Mouse (Mus musculus) liver, adult (tissue): ENCODE results near the gene Hmx1.

Source experiments
- GATA4 ChIP-seq: IDR thresholded peaks from 2 replicates; pipeline ENCODE4 v1.6.1; 2014; ENCODE audit warnings: mild to moderate bottlenecking, low read length; ENCODE audit not compliant: insufficient replicate concordance

The Hmx1 gene

GRCm38 (mm10) chr5:35391656-35392333 is 2.9 kb downstream of the Hmx1 start:
- TF ChIP-seq GATA4: no peak

- no peak for TF ChIP-seq GATA4
These were observed 3.4 kb downstream of the Hmx1 start for GRCm38 (mm10) chr5:35392334-35392695.

DNA sequence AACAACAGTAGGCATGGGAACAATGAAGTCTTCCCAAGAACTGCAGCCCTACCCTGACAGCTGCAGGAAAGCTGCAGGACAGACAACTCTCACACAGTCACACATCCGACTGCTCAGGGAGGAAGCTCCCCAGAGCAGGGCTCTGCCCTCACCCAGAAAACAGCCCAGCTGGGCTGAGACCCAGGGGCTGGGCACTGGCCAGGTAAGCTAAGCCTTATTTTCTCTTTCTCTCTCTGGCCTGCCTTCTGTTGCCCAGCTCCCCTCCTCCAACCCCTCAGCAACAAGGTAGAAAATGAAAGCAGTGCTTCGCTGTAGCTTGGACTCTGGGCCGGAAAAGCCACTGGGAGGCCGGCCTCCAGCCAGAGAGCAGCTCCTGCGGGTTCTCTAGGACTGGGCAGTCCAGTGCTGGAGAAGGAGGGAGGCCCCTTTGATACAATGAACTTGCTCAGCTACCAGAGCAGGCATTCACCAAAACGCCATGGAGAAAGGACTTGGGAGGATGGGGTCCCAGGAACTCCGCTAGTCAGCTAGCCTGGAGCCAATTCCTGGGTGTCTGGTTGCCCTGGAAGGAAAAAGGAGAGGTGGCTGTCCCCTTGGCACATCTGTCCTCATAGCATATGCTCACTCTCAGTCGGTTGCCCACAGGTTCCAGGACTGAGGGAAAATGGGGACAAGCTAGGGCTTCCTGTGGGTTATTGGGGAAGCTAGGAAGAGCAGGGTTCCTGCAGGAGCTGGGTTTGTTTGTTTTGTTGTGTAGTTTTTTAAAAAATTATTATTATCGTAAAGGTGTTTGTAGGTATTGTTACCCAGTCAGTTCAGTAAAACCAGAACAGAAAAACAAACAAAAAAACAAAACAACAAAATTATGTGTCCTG is 6.9 kb downstream of the Hmx1 start:
- no peak for TF ChIP-seq GATA4

GRCm38 (mm10) chr5:35396976-35397641 is 8.2 kb downstream of the Hmx1 start:
- no peak for TF ChIP-seq GATA4

DNA sequence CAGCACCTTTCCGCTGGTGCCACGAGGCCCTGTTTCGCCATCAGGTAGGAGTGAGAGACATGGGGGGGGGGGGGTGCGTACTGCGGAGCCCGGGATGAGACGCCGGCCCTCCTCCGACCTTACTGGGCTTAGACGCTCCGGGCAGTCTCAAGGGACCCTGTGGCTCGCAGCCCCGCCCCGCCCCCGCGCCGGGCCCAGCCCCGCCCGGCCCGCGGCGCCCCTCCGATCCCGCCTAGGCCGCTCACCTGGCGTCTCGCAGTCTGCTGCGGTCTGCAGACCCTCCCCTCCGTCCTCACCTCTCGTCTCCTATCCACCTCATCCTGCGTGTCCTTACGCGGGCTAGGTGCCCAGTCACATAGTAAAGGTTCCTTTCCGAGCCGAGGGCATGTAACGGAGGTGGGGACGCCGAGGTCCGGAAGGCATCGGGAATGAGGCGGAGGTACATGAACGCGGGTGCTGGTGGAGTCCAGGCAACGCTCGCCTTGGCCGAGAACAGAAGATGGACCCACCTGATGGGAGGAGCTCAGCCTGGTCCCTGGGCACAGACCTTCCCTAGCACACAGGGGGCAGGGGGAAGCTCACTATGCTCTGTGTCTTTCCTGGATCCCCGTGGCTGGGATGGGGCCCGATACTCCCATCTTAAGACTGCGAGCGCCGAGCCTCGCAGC is 8.9 kb downstream of the Hmx1 start:
- no peak for TF ChIP-seq GATA4

DNA sequence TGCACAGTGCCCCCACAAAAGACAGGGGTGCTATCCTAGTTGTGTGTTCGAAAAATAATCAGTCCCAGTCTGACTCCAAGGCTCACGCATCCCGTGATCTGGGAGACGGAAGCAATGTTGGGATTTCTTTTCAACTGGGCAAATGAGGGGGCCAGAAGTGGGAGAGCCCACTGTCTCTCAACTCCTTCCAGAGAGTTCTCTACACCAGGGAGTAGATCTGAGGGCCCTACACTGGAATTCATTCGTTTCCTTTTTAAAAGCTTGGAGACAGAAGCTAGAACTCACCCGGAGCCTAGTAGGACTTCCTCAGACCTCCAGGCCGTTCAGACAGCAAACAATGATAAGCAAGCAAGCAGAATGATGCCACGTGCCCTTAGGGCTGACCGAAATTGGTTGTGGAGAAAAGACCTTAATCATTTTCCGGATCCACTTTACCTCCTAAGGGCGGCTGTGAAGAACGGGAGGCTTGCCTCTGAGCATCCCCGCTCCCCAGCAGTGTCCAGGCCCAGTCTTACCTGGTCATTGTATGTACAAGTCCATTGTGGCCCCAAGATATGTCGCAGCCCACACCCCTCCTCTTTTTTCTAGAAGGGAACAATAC is 9.5 kb downstream of the Hmx1 start:
- TF ChIP-seq GATA4: no peak

- no peak for TF ChIP-seq GATA4
These were observed 10.2 kb downstream of the Hmx1 start for GRCm38 (mm10) chr5:35399061-35399460.

- no peak for TF ChIP-seq GATA4
These were observed 10.9 kb downstream of the Hmx1 start for GRCm38 (mm10) chr5:35399704-35400320.

DNA sequence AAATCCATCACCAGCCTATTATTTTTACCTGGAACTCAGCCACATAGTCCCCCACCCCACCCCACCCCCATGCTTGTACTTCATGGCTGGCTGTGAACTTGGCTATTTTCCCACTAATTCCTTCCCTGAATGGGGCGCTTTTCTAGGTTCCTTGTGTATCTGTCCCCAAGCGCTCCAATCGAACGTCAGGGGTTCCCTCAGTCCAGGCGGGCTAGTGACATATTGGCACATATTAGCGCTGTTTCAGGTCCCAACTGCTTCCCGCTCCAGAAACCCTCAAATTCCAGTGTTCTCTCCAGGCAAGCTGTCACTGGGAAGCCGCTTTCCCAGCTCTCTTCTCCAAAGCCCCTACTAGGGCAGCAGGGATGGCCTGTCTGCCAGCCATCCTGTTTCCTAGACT is 12.3 kb downstream of the Hmx1 start:
- no peak for TF ChIP-seq GATA4

DNA sequence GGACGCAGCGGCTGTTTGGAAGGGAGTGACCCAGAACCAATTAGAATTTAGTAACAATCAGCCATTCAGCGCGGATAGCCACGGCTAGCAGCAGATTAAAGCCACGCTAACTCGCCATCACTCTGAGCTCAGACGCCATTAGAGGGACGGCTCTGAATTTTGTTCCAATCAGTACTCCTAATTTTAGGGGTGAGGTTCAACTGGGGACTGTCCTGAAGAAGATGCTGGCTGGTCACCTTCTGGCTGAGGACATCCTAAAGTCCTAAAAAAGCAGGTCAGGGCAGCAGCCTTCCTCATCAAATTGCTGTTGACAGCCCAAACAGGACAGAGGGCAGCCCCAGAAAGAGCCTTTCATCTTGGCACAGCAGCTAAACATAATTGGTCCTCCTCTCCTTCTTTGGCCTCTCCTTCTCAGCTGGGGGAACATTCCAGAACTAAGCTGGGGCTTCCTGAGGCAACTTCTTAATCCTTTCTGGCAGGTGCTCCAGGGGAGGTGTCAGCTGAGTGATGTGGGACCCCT is 18.6 kb downstream of the Hmx1 start:
- TF ChIP-seq GATA4: no peak

GRCm38 (mm10) chr5:35411028-35411427 is 22.1 kb downstream of the Hmx1 start:
- no peak for TF ChIP-seq GATA4

DNA sequence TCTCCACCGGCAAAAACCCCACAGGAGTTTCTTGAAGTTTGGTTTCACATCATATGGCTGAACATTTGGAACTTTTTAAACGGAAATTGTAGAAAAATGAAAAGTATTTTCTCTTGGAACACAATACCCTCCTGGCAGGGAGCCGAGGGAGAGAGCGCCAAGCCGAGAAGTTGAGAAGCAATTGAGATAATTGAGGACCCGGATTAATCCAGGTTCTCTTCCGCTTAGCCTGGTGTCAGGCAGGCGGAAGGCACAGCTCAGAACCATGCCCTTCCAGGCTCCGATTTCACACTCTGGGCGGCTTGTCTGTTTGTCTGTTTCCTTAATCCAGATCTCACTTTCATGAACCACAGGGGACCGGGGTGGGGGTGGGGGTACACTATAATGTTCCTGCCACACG is 23.9 kb downstream of the Hmx1 start:
- no peak for TF ChIP-seq GATA4

- TF ChIP-seq GATA4: no peak
These were observed 28.8 kb downstream of the Hmx1 start for GRCm38 (mm10) chr5:35417707-35418106.

DNA sequence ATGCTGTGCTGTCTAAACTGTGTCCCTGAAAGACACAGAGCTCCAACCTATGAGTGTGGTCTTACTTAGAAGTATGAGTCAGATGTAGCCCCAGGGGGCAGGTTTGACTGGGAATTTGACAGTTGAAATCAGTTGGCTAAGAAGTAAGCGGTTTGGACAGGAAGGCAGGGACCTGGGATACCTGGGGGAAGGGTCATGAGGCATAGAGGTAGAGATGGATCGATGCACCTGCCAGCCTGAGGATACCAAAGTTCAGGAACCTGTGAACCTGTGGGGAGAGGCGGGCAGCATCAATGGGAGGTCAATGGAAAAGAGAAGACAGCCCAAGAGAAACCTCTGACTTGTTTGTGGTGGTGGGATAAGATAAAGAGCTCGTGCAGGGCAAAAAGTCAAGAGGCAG is 32.7 kb downstream of the Hmx1 start:
- no peak for TF ChIP-seq GATA4
